Mouse (Mus musculus) liver, postnatal 0 days (tissue): ENCODE results near the gene Gabrd.

Source experiments
- CTCF ChIP-seq: sonication (generic); IDR thresholded peaks from 2 replicates; pipeline ENCODE4 v1.5.1; 2016; ENCODE audit warnings: antibody characterized with exemption, low read depth
- EP300 ChIP-seq: IDR thresholded peaks from 2 replicates; pipeline ENCODE4 v1.6.1; 2016; ENCODE audit warnings: antibody characterized with exemption, low read depth, mild to moderate bottlenecking

- no peak for TF ChIP-seq CTCF
- TF ChIP-seq EP300 = no peak
Observed at GRCm38 (mm10) chr4:155382752-155383151, 15.2 kb downstream of the Gabrd start.
